Mouse (Mus musculus) embryo, embryonic 9.5 days (tissue): ENCODE data around the gene Gimap9.

Source experiments
- DNase-seq: peaks from one replicate; pipeline ENCODE4 v3.0.0-alpha.2; 2017; ENCODE audit errors: extremely low spot score

Gene Gimap9

DNA sequence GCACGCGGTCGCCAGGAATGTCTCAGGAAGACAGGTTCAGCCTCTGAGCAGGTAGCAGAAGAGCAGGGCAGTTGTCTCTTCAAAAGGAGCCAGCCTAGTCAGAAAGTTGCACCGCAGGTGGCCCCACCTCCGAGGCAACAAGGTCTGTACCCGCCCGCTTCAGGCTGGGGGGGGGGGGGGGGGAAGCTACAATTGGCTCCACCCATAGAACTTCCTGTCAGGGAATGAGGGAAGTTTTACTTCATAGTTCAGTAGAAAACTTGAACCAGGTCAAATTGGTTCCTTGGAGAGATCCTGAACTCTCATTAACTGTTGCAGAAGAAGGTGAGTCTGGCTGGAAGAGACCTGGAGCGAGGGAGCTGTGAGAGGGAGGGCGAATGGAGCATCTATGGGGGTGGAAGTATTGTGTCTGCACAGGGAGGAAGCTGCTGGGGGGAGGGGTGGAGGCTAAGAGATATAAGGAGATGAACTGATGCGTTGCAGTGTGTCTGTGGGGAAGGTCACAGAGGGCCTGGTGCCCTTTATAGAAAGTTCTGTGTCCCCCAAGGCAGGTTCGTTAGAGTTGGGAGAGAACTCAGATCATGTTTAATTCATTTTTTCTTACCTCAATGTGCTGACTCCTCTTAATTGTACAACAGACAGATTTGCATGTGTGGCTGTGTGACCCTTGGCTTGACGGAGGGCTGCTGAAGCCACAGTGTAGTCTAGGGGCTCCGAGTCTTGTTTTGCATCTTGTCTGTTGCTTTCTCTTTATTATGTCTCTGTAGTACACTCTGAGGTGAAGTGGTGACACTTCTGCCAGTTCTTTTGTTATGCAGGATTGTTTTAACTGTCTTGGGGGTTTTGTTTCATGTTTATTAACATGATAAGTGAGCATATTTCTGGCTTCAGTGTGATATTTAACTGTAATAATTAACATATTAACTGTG lies at the start of gene Gimap9:
Gene Gimap9 (plus strand): TSS at position 199 of the 929 bp plus-strand sequence.
- peak; percentile 45 for DNase-seq

DNA sequence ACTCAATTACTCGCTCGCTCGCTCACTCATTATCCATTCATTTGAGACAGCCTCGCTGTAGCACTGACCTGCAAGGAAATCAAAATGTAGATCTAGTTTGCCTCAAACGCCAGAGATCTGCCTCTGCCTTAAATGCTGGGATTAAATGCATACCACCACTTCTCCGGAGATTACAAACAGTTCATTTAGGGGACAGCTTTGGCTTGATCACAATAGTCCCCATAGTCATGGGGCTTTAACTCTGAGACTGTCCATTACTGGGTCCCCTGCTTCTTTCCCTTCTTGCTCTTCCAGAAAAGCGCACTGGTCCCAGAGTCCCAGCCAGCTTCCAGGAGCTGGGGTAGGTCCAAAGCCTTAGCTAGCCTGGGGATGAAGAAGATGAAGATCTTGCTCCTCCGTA lies 49.5 kb upstream of the Gimap9 start, which contains the start of gene AI854703:
Gene AI854703 (plus strand): TSS at position 301 of the 400 bp plus-strand sequence.
- peak; percentile 15 for DNase-seq

DNA sequence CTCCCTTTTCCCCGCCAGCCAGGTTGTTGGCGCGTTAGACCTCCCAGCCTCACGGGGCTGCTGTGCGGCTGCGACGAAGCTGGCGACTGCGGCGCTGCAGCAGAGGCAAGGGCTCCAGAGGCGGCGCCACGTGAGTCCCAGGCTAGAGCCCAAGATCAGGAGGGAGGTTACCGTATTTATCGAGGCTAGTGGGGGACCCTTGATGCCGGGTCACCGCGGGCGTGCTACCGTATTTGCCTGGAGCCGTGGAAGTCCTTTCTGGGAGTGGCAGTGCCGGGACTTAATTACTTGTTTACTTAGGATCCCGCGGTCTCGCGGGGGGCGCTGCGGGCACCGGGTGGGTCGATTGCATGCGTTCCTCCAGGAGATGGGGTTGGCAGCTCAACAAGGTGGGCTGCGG lies 48.9 kb upstream of the Gimap9 start:
- DNase-seq, result peak; percentile 61

DNA sequence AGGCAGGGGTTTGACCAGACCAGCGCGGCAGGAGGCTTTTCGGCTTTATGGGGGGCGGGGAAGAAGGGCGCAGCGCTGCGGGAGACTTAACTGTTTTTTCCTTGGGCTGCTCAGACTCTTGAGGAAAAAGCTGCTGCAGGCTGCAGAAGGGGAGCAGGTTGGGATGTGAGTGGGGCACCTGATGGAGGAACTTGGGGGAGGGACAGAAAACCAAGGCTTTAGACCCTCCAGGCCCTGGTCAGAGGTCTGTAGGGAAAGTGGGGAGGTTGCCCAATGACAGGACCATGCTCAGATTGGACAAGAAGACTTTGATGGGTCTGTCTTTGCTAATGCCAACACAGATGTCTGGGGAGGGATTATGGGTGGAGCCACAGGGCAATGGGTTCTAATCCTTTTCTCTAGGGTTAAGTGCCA lies 48.4 kb upstream of the Gimap9 start:
- no peak for DNase-seq

DNA sequence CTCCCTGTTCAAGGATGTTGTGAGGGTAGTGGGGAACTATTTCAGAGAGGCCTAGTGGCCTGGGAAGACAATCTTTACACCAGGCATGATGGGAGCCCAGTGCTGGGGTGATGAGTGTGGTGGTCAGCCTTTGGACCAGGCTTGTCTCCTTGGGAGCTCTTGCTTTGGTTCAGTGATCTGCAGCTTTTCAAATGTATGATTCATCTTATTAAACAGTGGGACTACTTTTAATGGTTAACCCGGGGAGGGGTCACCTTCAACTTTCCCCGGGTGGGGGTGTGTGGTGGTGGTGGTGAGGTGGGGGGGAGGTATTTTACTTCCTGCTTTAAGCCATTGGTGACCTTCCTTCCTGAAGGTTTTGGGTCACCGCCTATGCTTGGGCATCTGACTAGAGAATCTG lies 47.6 kb upstream of the Gimap9 start:
- no peak for DNase-seq

DNA sequence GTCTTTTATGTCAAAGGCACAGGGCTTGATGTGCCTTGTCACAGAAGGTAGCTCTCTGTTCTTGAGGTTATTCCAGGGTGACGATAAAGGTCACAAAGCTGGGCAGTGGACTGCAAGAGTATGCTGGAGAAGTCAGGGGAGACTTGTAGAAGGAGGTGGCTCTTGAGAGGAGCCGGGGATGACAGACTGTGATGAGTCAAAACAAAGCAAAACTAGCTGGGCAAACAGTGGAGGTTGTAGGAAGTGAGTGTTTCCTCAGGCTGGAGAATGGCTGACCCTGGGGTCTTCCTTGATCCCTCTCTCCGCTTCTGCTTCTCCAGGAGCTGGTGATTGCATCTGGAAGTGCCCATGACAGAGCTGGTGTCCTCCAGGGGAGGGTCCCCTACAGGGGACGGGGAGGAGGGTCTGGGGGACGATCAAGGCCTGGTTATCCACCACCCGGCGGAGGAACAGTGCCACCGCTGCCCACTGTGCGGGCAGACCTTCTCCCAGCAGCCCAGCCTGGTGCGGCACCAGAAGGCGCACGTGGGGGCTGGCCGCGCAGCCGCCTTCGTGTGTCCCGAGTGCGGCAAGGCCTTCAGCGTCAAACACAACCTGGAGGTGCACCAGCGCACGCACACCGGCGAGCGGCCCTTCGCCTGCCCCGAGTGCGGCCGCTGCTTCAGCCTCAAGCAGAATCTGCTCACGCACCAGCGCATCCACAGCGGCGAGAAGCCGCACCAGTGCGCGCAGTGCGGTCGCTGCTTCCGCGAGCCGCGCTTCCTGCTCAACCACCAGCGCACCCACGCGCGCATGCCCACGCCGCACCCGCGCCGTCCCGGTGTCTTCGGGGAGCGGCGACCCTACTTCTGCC lies 46.9 kb upstream of the Gimap9 start:
- peak; percentile 31 for DNase-seq

DNA sequence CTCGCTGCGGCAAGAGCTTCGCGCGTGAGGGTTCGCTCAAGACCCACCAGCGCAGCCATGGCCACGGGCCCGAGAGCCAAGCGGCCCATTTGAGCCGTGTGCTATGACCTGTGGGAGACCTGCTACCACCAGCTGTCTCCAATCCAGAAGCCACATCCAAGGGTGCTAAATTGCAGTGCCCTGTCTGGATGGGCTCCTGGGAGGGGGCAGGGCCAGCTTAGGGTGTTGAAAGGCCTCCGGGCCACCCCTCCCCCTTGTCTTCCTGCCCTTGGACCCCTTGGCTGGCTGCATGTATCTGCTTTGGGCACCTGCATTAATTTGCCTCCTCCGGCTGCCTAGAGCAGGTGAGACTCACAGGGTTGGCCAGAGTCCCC lies 46.3 kb upstream of the Gimap9 start:
- no peak for DNase-seq

DNA sequence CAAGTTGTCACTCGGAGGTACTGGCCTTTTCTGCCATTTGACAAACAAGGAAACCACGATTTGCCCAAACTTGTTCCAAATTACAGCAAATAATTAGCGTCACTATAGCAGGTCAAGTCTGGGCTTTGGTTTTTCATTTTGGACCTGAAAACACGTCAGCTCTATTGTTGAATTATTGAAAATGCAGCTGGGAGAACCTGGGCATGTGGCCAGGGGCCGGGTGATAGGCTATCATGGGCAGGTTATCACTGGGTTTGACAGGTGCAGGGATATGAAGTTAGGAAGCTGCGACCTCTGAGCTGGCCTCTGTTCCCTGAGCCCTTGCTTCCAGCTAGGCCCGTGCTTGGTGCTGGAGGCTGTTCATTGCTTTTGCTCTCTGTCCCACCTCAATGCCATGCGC lies 45.1 kb upstream of the Gimap9 start:
- DNase-seq, result no peak

DNA sequence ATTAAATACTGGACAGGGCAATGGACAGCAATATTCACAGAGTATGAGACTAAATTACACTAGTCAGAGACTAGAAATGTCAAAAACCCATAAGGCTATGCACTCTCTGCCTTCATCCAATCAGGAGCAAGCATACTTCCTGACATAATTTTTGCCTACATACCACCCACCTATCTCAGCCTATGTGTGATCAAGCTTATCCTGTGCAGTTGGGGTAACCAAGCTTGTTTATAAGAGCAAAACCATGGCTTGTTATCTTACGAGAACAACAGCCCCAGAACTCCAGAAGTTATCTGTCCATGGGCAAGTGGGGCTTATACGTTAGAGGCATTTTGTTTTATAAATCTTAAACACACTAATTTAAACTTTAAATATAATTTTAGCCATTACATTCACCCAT lies 40.8 kb upstream of the Gimap9 start:
- no peak for DNase-seq

DNA sequence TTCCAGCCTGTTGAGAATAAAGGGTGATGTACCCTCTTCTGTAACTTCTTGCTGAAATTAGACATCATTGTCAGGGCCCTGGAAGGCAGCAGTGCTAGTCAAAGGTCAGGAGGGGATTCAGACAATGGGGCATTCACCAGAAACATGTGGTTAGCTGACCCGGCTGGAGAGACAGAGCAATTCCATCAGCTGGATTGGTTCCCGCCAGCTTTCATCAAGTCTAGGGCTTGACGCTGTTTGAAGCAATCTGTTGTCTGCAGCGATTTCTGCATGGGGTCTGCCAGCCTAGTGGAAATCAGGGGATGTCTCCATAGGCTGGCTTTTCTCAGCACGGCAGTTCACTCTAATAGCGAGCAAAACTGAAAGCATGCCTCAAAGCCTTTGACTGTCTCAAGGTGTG lies 39.4 kb upstream of the Gimap9 start:
- no peak for DNase-seq

DNA sequence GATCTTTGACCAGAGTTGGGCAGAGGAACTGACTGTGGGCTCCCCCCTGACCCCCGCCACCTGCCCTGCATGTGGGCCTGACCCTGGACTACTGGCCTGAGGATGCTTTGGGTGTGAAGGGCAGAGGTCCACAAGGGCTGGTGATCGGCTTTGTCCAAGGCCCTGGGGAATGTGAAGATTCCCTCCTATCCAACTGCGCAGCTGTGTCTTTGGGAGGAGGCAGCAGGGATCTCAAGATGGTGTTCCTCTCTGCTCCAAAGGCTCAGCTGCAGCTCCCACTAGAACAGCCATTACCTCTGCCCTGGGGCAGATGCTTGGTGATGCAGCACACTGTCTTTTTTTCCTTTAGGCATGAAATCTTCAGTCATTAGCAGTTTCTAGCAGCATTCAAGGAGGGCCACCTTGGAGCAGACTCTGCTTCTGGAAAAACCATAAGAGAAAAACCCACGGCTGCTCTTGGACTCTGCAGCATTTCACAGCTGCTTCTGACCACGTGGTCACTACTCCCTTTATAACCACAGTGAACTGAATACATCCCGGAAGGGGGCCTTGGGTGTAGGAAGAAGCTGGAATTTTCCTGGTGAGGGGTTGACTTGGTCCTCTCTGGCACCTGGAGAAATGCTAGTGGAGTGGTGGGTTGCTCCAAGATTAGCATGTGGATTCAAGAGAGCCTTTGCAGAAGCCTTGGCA lies 38.0 kb upstream of the Gimap9 start:
- DNase-seq, result no peak

DNA sequence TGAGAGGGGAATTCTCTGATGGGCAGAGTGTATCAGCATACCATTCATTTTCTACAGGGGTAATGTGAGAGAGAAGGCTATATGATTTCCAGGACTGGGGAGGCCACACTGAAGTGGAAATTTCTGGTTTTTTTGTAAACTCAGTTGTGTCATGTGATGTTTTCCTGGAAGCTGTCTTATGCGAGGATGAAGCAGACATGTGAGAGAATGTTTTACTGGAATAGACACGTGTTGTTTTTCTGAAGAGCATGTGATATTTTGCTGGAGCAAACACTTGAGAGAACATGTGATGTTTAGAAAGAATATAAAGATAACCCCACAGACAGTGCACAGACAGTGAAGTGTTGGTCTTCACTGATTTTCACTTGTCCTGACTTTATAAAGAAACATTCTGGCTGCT lies 37.4 kb upstream of the Gimap9 start:
- DNase-seq, result no peak

DNA sequence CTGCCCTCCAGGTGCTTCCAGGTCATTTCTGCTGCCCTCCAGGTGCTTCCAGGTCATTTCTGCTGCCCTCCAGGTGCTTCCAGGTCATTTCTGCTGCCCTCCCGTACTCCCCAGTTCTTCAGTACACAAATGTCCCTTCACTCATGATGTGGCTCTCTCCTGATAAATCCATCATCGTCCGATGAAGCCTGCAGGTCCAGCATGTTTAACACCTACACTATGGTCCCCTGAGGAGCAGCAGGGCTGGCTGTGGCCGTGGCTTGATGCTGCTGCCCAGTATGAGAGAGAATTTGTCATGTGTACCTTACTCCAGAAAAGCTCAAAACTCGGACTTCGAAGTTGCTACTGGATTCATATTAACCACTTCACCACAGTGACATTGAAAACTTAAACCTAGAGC lies 34.5 kb upstream of the Gimap9 start:
- DNase-seq, result no peak

DNA sequence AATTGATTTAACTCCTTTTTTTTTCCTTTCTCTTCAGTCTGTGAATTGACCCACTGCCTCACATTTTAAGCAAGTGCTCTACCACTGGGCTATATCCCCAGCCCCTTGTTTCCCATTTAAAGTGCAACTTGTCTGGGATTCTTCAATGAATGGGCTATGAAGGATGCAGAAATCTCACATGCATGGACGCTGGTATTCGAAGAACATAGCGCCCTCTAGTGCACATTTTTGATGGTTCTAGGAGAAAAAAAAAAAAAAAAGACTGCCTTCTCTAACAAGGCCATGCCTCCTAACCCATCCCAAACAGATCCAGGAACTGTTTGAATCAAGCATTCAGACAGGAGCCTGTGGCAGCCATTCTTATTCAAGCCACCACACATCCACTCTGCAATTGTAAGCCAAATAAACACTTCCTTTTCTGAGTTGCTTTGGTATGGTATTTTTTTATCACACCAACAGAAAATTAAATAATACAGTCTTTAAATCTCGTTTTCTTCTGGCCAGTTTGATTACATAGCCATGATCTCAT lies 33.1 kb upstream of the Gimap9 start:
- peak; percentile 64 for DNase-seq

DNA sequence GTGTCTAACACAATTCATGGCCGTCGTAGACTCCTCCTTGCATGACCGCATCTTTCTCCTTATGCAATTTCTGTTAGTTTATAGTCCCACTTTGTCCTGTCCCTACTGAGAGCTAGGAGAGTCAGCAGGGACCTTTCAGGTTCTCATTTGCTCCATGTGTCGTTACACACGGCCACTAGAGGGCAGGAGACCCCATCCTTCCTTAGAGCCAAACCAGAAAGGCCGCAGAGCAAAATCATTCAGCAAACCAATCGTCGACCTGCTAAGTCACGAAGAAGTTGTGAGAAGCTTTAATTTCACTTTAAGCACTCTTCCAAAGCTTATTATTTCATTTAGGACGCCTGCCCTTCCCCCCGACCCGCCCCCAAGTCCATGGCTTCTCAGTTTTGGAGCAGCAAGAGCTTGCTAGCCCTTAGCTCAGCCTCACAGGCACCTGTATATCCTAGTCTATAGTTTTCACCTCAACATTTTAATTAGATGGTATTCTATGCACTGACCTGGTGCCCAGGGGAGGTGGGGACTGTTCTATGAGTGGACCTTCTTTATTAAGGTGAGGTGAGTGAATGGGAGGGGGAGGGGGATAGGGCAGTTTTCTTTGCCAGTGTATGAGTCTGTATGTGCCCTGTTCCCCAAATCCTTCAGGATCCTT lies 30.1 kb upstream of the Gimap9 start:
- peak; percentile 67 for DNase-seq

DNA sequence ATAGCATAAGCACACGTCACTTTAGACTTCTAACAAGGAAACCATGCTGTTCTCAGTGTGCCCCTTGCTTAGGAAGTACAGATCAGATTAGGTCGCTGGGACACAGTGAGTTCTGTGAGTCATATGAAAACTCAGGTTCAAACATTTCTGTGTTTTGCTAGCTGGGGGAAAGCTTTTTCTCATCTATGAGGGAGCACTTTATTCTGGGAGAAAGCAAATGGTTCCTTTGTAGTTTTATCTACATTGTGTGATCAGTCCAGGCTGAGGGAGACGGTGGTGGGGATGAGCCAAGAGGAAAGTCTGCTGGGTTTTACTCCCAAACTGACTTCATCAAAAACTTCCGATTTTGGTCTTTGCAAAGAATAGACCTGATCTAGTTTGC lies 29.6 kb upstream of the Gimap9 start:
- DNase-seq, result no peak

DNA sequence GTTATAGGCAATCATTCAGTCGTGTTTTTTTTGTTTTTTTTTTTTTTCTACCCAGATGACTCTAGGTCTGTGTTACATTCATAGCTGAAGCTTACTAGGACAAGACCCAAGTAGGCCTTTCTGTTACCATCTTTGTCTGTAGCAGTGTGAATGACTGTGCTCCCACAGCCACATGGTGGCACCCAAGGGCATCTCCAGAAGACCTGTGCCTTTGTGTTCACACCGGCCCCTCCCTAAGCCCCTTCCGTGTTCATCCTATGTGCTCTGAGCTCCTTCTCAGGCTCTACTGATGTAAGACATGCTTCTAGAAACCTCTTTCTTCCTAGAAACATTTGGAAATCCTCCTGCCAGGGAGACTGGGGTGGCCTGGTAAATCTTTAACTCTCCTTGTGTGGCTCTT lies 28.9 kb upstream of the Gimap9 start, which contains the start of gene Gimap8:
Gene Gimap8 (plus strand): TSS at position 240 of the 400 bp plus-strand sequence.
- peak; percentile 21 for DNase-seq

DNA sequence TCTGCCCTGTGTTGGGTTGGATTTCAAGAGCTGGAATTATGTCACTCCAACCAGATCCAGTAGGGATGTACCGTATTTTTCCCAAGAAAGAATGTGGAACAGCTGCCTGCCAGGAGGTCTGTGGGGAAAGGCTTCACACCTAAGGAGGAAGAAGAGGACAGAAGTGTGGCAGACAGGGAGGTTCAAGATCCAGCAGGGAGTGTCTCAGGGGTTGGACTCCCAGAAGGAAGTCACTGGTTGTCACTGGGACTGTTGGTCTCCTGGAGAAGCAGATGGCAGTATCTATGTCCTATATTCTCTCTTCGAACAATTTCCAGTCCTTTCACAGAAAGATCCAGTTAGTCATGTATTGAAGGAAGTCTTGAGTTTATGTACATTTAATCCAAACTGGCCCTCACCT lies 28.3 kb upstream of the Gimap9 start:
- DNase-seq, result no peak

DNA sequence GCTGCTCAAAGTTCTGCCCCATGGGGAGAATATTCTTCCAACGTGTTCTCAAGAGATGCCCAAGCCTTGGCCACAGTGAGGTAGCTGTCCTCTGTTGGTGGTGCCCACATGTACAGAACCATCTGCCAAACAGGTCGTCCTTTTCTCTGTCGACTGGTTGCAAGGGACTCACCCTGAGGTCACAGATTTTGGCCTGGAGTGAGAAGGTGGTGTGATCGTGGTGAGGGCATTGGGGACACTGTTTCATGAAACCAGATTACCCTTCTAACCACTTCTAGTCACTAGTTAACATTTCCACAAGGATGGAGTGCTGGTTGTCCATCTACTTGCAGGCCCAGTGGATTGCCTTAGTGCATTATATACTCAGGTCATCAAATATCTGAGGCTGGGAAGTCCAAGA lies 27.1 kb upstream of the Gimap9 start:
- no peak for DNase-seq

DNA sequence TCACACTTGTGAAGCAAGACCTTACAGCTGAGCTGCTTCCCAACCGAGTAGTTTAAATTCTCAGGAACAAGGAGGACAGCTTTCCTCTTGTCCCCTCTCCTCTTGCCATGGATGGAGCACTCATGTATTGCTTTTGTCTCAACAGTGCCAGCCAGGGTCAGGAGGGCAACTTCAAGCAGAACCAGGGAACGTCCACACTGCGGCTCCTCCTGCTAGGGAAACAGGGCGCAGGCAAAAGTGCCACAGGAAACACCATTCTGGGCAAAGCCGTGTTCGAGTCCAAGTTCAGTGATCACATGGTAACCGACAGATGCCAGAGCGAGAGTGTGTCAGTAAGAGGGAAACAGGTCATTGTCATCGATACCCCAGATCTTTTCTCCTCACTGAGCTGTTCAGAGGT lies 25.9 kb upstream of the Gimap9 start:
- no peak for DNase-seq

DNA sequence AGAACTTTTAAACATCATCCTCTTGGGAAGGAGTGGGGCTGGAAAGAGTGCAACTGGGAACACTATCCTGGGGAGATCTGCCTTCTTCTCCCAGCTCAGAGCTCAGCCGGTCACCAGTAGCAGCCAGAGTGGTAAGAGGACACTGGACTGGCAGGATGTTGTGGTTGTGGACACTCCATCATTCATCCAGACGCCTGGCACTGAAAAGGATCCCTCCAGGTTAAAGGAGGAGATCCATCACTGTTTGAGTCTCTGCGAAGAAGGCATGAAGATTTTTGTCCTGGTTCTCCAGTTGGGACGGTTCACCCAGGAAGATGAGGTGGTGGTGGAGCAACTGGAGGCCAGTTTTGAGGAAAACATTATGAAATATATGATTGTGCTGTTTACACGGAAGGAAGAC lies 17.2 kb upstream of the Gimap9 start:
- DNase-seq, result no peak
